Mouse (Mus musculus): ENCODE measurements around the gene Actbl2. TPM values are rescaled to one million over a fixed set of nuclear protein-coding genes. Genes with fewer than 3 reads are reported as not detected.

Gene Actbl2
- polyA plus RNA-seq, 1 experiment from 2014 or later: not detected

DNA sequence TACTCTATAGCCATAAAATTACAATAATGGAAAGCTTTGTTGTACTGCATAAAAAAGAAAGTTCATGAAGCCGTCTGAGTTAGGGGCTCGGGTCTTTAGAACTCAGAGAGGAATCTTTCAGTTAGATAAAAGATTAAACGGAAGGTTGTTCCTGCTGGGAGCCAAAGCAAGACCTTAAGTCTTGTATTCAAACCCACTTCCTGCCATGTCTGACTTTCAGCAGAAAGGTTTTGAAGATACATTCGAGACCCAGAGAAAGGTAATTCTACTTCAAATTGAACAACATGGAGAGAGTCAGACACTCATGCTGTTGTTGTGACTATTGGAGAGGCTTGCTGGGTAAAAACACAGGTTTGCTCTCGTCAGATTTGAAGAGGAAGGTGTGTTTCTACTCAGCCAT, 3.0 kb upstream of the Actbl2 start:
- H3K36me3 ChIP-seq: no peaks in the 10 kb centered on the region
- no peaks in the 10 kb centered on the region for H3K27me3 ChIP-seq
- H3K9ac ChIP-seq: no peak overlapping the region
- H3K4me3 ChIP-seq: no peak overlapping the region
- WGBS: 70% methylated on average over 5 of the region's 5 CpGs
- no peak overlapping the region for H3K4me2 ChIP-seq
- no peak for ATAC-seq (ENCODE audit: insufficient number of reproducible peaks, insufficient read depth, low FRiP score, low TSS enrichment, low read depth)
- H3K27ac ChIP-seq: no peak overlapping the region
- H3K4me1 ChIP-seq: 0 out of 2 replicates have a peak, but pooled peaks cover 4% of the 10 kb centered on the region
- H3K9me3 ChIP-seq: no peaks in the 10 kb centered on the region

- Histone ChIP-seq H3K9ac (no peak overlapping the region), H3K36me3 (no peaks in the 10 kb centered on the region), H3K4me1 (peaks cover 19% of the 10 kb centered on the region), H3K4me2 (no peak overlapping the region), H3K27me3 (no peaks in the 10 kb centered on the region), H3K27ac (no peak overlapping the region), H3K4me3 (no peak overlapping the region), H3K9me3 (no peaks in the 10 kb centered on the region)
- 57% methylated on average over 4 of the region's 4 CpGs for WGBS
- ATAC-seq (ENCODE audit: insufficient number of reproducible peaks, insufficient read depth, low FRiP score, low TSS enrichment, low read depth): no peak
These were observed 3.2 kb downstream of the Actbl2 start for GRCm38 (mm10) chr13:111258016-111258415.

GRCm38 (mm10) chr13:111258424-111259092, 3.7 kb downstream of the Actbl2 start:
- no peak overlapping the region for H3K4me3 ChIP-seq
- H3K27me3 ChIP-seq: no peaks in the 10 kb centered on the region
- no peak overlapping the region for H3K4me2 ChIP-seq
- 0 out of 2 replicates have a peak overlapping the region, but pooled peaks have one; percentile 51 for H3K27ac ChIP-seq
- H3K36me3 ChIP-seq: no peaks in the 10 kb centered on the region
- ATAC-seq (ENCODE audit: insufficient number of reproducible peaks, insufficient read depth, low FRiP score, low TSS enrichment, low read depth): no peak
- peaks cover 19% of the 10 kb centered on the region for H3K4me1 ChIP-seq
- WGBS: 88% methylated on average over 11 of the region's 11 CpGs
- H3K9me3 ChIP-seq: no peaks in the 10 kb centered on the region
- H3K9ac ChIP-seq: no peak overlapping the region

DNA sequence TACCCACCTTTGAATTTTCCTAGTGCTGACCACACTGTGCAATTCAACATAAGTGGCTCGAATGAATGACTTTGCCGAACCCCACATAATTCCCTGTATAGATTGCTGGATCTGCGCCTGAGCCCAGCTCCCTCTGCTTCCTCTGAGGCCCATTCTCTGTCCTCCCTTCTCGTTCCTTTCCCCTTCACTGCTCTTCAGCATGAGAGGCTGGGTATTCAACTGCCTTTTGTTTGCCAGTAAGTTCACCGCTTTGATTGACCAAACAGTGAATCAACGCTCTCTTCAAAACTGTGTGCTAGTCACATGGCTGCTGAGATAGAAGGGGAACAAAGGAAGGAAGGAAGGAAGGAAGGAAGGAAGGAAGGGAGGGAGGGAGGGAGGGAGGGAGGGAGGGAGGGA, 4.3 kb downstream of the Actbl2 start:
- Histone ChIP-seq H3K9me3 (no peaks in the 10 kb centered on the region), H3K27ac (peak overlapping the region; percentile 51; the same call in 1 of the 2 replicates), H3K4me2 (no peak overlapping the region), H3K4me1 (peaks cover 22% of the 10 kb centered on the region), H3K36me3 (no peaks in the 10 kb centered on the region), H3K27me3 (no peaks in the 10 kb centered on the region), H3K4me3 (no peak overlapping the region), H3K9ac (no peak overlapping the region)
- 68% methylated on average over 6 of the region's 6 CpGs for WGBS
- no peak for ATAC-seq (ENCODE audit: insufficient number of reproducible peaks, insufficient read depth, low FRiP score, low TSS enrichment, low read depth)

DNA sequence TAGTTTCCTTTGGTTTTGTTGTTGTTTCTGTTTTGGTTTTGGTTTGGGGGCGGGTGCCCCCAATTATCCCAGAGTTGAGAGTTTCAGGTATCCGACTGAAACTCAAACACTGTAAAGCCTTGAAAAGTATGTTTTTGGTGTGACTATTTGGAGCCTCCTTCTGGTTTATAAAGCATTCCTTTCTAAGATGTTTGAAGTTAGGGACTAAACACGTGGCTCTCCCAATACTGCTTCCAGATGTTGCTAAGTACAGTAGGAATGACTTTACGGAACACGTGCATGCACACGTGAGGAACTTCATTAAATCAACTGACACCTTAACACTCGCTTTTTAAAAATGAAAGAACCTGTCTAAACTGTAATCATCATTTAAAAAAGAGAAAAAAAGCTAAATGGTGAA, 4.9 kb downstream of the Actbl2 start:
- ATAC-seq (ENCODE audit: insufficient number of reproducible peaks, insufficient read depth, low FRiP score, low TSS enrichment, low read depth): no peak
- no peaks in the 10 kb centered on the region for H3K27me3 ChIP-seq
- peaks cover 22% of the 10 kb centered on the region for H3K4me1 ChIP-seq
- no peaks in the 10 kb centered on the region for H3K36me3 ChIP-seq
- no peak overlapping the region for H3K27ac ChIP-seq
- H3K9me3 ChIP-seq: no peaks in the 10 kb centered on the region
- H3K4me3 ChIP-seq: no peak overlapping the region
- H3K9ac ChIP-seq: no peak overlapping the region
- H3K4me2 ChIP-seq: no peak overlapping the region
- WGBS: 27% methylated on average over 7 of the region's 7 CpGs

- H3K36me3 ChIP-seq: no peaks in the 10 kb centered on the region
- H3K27me3 ChIP-seq: no peaks in the 10 kb centered on the region
- no peak overlapping the region for H3K4me2 ChIP-seq
- peaks cover 39% of the 10 kb centered on the region for H3K4me1 ChIP-seq
- H3K9ac ChIP-seq: no peak overlapping the region
- 83% methylated on average over 2 of the region's 2 CpGs for WGBS
- no peaks in the 10 kb centered on the region for H3K9me3 ChIP-seq
- no peak overlapping the region for H3K4me3 ChIP-seq
- no peak for ATAC-seq (ENCODE audit: insufficient number of reproducible peaks, insufficient read depth, low FRiP score, low TSS enrichment, low read depth)
- H3K27ac ChIP-seq: no peak overlapping the region
These were observed 8.4 kb downstream of the Actbl2 start for GRCm38 (mm10) chr13:111263186-111263585.

DNA sequence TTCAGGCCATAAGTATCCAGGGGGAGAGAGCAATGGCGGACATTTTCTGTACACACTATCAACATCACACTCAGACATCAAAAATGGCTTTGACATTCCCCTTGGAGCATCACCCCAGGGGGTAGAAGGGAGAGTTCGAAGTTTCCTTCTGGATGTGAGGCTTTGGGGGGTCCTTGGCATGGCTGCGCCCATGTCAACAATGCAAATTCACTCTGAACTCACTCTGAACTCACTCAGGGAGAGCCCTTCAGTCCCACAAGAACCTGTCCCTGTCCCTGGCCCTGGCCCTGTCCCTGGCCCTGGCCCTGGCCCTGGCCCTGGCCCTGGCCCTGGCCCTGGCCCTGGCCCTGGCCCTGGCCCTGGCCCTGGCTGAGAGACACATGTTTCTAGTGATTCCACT, 8.9 kb downstream of the Actbl2 start:
- Histone ChIP-seq H3K9ac (no peak overlapping the region), H3K4me1 (peaks cover 39% of the 10 kb centered on the region), H3K27me3 (no peaks in the 10 kb centered on the region), H3K9me3 (no peaks in the 10 kb centered on the region), H3K36me3 (no peaks in the 10 kb centered on the region), H3K4me3 (no peak overlapping the region), H3K4me2 (no peak overlapping the region), H3K27ac (peak overlapping the region; percentile 78)
- WGBS: 83% methylated on average over 3 of the region's 3 CpGs
- ATAC-seq (ENCODE audit: insufficient number of reproducible peaks, insufficient read depth, low FRiP score, low TSS enrichment, low read depth): no peak

DNA sequence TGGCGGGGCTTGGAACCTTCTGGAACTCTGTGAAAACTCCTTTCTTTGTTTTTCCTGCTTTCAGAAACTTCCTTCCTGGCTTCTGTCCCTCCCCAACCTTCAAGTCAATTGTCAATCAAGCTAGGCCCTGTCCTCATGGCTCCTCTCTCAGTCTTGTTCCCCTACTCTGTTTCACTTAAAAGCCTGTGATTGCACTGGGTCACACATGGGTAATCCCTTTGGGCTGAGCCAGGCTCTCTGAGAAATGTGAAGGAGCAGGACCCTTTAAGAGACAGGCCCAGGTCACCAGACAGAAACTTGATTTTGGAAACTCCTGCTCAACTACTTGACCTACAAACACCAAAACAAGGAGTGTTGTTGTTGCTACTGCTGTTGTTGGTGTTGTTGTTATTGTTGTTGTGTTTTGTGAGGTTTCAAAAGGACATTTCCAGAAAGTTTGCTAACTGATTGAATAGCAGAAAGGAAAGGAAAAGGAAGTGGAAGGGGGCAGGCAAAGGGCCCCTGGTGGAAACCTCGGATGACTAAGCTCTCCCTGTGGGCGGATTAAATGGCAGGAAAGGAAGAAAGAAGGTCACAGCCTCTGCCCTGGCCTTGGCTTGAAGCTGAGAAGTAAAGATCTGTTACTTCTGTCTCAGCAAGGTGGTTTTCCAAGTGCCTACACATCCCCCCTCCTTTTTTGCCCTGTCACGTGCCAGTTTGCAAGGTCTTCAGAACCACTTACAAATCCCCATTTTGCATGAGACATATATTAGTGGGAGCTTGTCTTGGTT, 10.6 kb downstream of the Actbl2 start:
- peak overlapping the region; percentile 72; the same call in 1 of the 2 replicates for H3K27ac ChIP-seq
- no peaks in the 10 kb centered on the region for H3K9me3 ChIP-seq
- H3K9ac ChIP-seq: no peak overlapping the region
- ATAC-seq (ENCODE audit: insufficient number of reproducible peaks, insufficient read depth, low FRiP score, low TSS enrichment, low read depth): no peak
- 50% methylated on average over 4 of the region's 4 CpGs for WGBS
- H3K4me3 ChIP-seq: no peak overlapping the region
- no peaks in the 10 kb centered on the region for H3K27me3 ChIP-seq
- H3K4me1 ChIP-seq: peaks cover 45% of the 10 kb centered on the region
- H3K4me2 ChIP-seq: no peak overlapping the region
- H3K36me3 ChIP-seq: no peaks in the 10 kb centered on the region

DNA sequence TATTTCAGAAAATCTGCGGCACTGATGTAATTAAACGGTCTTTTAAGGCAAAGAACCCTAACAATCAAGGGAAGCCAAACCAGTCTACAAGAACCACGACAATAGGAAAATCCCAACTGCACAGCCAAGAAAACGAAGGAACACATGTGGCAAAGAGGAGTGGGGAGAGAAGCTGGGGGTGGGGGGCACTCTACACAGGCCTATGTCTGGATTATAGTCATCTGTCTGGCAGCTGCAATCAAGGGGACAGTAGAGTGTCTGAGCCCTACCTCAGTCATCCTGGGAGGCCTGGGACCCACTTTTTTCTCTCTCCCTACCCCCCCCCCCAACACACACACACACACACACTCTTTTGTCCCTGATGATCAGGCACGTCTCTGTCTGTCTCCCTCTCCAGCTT, 12.0 kb downstream of the Actbl2 start:
- Histone ChIP-seq H3K9ac (no peak overlapping the region), H3K4me2 (no peak overlapping the region), H3K4me1 (peaks cover 54% of the 10 kb centered on the region), H3K9me3 (no peaks in the 10 kb centered on the region), H3K27ac (peak overlapping the region; percentile 72), H3K36me3 (no peaks in the 10 kb centered on the region), H3K27me3 (no peaks in the 10 kb centered on the region), H3K4me3 (no peak overlapping the region)
- 23% methylated on average over 5 of the region's 5 CpGs for WGBS
- ATAC-seq (ENCODE audit: insufficient number of reproducible peaks, insufficient read depth, low FRiP score, low TSS enrichment, low read depth): peak; percentile 56; the same call in 1 of the 2 replicates

- Histone ChIP-seq H3K4me2 (no peak overlapping the region), H3K27me3 (no peaks in the 10 kb centered on the region), H3K27ac (peak overlapping the region; percentile 72; the same call in 1 of the 2 replicates), H3K9ac (no peak overlapping the region), H3K4me3 (no peak overlapping the region), H3K4me1 (peaks cover 59% of the 10 kb centered on the region), H3K9me3 (no peaks in the 10 kb centered on the region), H3K36me3 (no peaks in the 10 kb centered on the region)
- 89% methylated on average over 5 of the region's 5 CpGs for WGBS
- ATAC-seq (ENCODE audit: insufficient number of reproducible peaks, insufficient read depth, low FRiP score, low TSS enrichment, low read depth): no peak
These were observed 14.2 kb downstream of the Actbl2 start for GRCm38 (mm10) chr13:111268992-111269391.

DNA sequence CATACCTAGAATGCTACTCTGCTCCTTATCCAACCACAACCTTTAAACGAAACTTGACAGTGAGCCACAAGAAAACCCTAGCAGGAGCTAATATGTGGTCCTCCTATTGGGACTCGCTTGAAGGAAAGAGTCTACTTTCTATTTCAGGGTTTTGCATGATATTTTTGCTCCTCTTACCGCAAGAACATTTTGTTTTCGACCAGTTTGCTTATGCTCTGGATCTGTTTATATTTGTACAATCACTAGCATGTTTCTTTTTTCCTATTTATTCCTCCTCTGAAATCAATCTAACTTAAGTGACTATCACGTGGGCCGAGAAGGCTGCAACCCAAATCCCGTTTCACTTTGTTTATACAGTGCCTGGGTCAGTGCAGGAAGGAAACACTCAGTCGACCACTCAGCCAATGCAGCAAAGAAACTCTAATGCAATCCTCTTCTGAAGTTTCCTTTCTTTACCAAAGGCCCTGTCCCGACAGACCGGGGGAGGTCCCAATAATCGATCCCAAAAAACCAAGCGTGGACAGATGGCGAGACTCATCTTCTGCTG, 15.0 kb downstream of the Actbl2 start:
- 70% methylated on average over 13 of the region's 13 CpGs for WGBS
- Histone ChIP-seq H3K36me3 (no peaks in the 10 kb centered on the region), H3K9me3 (no peaks in the 10 kb centered on the region), H3K27me3 (no peaks in the 10 kb centered on the region), H3K4me3 (no peak overlapping the region), H3K4me1 (peaks cover 59% of the 10 kb centered on the region), H3K27ac (0 out of 2 replicates have a peak overlapping the region, but pooled peaks have one; percentile 9), H3K4me2 (no peak overlapping the region), H3K9ac (no peak overlapping the region)
- ATAC-seq (ENCODE audit: insufficient number of reproducible peaks, insufficient read depth, low FRiP score, low TSS enrichment, low read depth): no peak

GRCm38 (mm10) chr13:111271868-111272267, 17.1 kb downstream of the Actbl2 start:
- H3K4me2 ChIP-seq: no peak overlapping the region
- no peaks in the 10 kb centered on the region for H3K27me3 ChIP-seq
- H3K27ac ChIP-seq: peak overlapping the region; percentile 5
- H3K4me1 ChIP-seq: peaks cover 44% of the 10 kb centered on the region
- no peaks in the 10 kb centered on the region for H3K9me3 ChIP-seq
- no peaks in the 10 kb centered on the region for H3K36me3 ChIP-seq
- H3K4me3 ChIP-seq: no peak overlapping the region
- 45% methylated on average over 8 of the region's 8 CpGs for WGBS
- no peak for ATAC-seq (ENCODE audit: insufficient number of reproducible peaks, insufficient read depth, low FRiP score, low TSS enrichment, low read depth)
- no peak overlapping the region for H3K9ac ChIP-seq
